Mouse (Mus musculus) left cerebral cortex, postnatal 10 days (tissue): Measurements from ENCODE around the gene Olfr1100. TPM values are rescaled to one million over a fixed set of nuclear protein-coding genes. Genes with fewer than 3 reads are reported as not detected.

ENCODE experiments used
- DNase-seq, 2 experiments: peaks; one replicate each; pipeline ENCODE4 v3.0.0; 2021 to 2022; ENCODE audit warnings: low spot score in 2 of 2, mixed read lengths in 1 of 2; ENCODE audit errors: extremely low spot score in 1 of 2
- intact Hi-C: fragments of 180-260 bp; cut with DNase I; formaldehyde crosslinking; loops from one replicate; pipeline ENCODE4 v1.15.1; 2025
- total RNA-seq, 2 experiments: library from RNA; stranded (reverse); gene quantifications; 2 replicates each; pipeline ENCODE4 v1.2.3; 2021

Olfr1100 gene
- not detected for total RNA-seq

- intact Hi-C loops = no loop called here
Measured at GRCm38 (mm10) chr2:86979854-86980253, at the start of gene Olfr1100. Olfr1100 (minus strand) TSS chr2:86979954.

GRCm38 (mm10) chr2:87026980-87027379 is 47.2 kb upstream of the Olfr1100 start, which contains the start of gene Olfr1104:
Olfr1104 (minus strand) TSS chr2:87027080.
- intact Hi-C loops = no loop called here
- DNase-seq = no peak

More at GRCm38 (mm10) chr2:86979854-86980253, at the start of gene Olfr1100:
- no peak for DNase-seq

- no peak for DNase-seq
- intact Hi-C loops = no loop called here
Measured at GRCm38 (mm10) chr2:86998098-86998497, 18.3 kb upstream of the Olfr1100 start, which contains the start of gene Olfr1102. Olfr1102 (plus strand) TSS chr2:86998398.

GRCm38 (mm10) chr2:86991121-86991520 is 11.4 kb upstream of the Olfr1100 start, which contains the start of gene Olfr1101:
Olfr1101 (minus strand) TSS chr2:86991221.
- intact Hi-C loops = no loop called here
- no peak for DNase-seq

- intact Hi-C loops = no loop called here
- no peak for DNase-seq
Measured at GRCm38 (mm10) chr2:86960593-86960992, 19.2 kb downstream of the Olfr1100 start, which contains the start of gene Olfr1099. Olfr1099 (minus strand) TSS chr2:86960693.

- DNase-seq = no peak
- intact Hi-C loops = no loop called here
Measured at GRCm38 (mm10) chr2:86926557-86926956, 53.2 kb downstream of the Olfr1100 start.

Other genes starting within 250 kb of the Olfr1100 start
- not detected for gene Olfr1089, start 246.3 kb downstream of the Olfr1100 start, total RNA-seq
- gene Olfr1090, start 221.0 kb downstream of the Olfr1100 start, total RNA-seq = not detected
- gene Olfr1093, start 197.5 kb downstream of the Olfr1100 start, total RNA-seq = not detected
- not detected for gene Olfr141, start 169.9 kb downstream of the Olfr1100 start, total RNA-seq
- not detected for gene Olfr1094, start 155.3 kb downstream of the Olfr1100 start, total RNA-seq
- gene Olfr1095, start 128.3 kb downstream of the Olfr1100 start, total RNA-seq = not detected
- not detected for gene Gm13723, start 105.2 kb downstream of the Olfr1100 start, total RNA-seq
- gene Olfr1097, start 87.7 kb downstream of the Olfr1100 start, total RNA-seq = not detected
- gene Olfr1098, start 55.4 kb downstream of the Olfr1100 start, total RNA-seq = not detected
- not detected for gene Olfr1099, start 19.3 kb downstream of the Olfr1100 start, total RNA-seq
- not detected for gene Olfr1101, start 11.3 kb upstream of the Olfr1100 start, total RNA-seq
- not detected for gene Olfr1102, start 18.4 kb upstream of the Olfr1100 start, total RNA-seq
- gene Olfr1104, start 47.1 kb upstream of the Olfr1100 start, total RNA-seq = not detected
- not detected for gene Olfr1105, start 56.6 kb upstream of the Olfr1100 start, total RNA-seq
- not detected for gene Olfr1106, start 72.3 kb upstream of the Olfr1100 start, total RNA-seq
- not detected for gene Olfr1107, start 95.9 kb upstream of the Olfr1100 start, total RNA-seq
- gene Olfr1109, start 116.1 kb upstream of the Olfr1100 start, total RNA-seq = not detected
- not detected for gene Olfr259, start 134.6 kb upstream of the Olfr1100 start, total RNA-seq
- not detected for gene Olfr1110, start 160.3 kb upstream of the Olfr1100 start, total RNA-seq
- not detected for gene Olfr1111, start 172.7 kb upstream of the Olfr1100 start, total RNA-seq
- not detected for gene Olfr1112, start 207.8 kb upstream of the Olfr1100 start, total RNA-seq
- gene Olfr1113, start 229.0 kb upstream of the Olfr1100 start, total RNA-seq = not detected